Mouse (Mus musculus): ENCODE results near the gene Iqca. TPM values are rescaled to one million over a fixed set of nuclear protein-coding genes. Genes with fewer than 3 reads are reported as not detected.

Iqca gene
- polyA plus RNA-seq, 1 experiment from 2014 or later = 1.1 TPM

- ATAC-seq (ENCODE audit: low FRiP score) = no peak
- H3K27me3 ChIP-seq (ENCODE audit: control insufficient read depth, insufficient read depth, low read length) = no peaks in the 10 kb centered on the region
Observed at GRCm38 (mm10) chr1:90120706-90121105, 32.5 kb downstream of the Iqca start.

GRCm38 (mm10) chr1:90119214-90119613, 34.0 kb downstream of the Iqca start:
- Histone ChIP-seq H3K4me1 (replicated peaks; ENCODE audit: control insufficient read depth, insufficient read depth, low read length) (no peaks in the 10 kb centered on the region), H3K27me3 (ENCODE audit: control insufficient read depth, insufficient read depth, low read length) (no peaks in the 10 kb centered on the region), H3K4me2 (replicated peaks; ENCODE audit: low read depth, low read length) (no peak overlapping the region), H3K4me3 (ENCODE audit: low read depth, low read length) (no peak overlapping the region), H3K27ac (ENCODE audit: low read depth, low read length) (no peak overlapping the region), H3K9ac (ENCODE audit: low read depth, low read length) (no peak overlapping the region), H3K9me3 (ENCODE audit: control insufficient read depth, low read length) (no peaks in the 10 kb centered on the region), H3K36me3 (ENCODE audit: control insufficient read depth, insufficient read depth, low read length) (no peaks in the 10 kb centered on the region)
- DNase-seq (ENCODE audit: low spot score) (no peak), ATAC-seq (ENCODE audit: low FRiP score) (no peak)
- 83% methylated on average over 12 of the region's 12 CpGs for WGBS

More at GRCm38 (mm10) chr1:90120706-90121105, 32.5 kb downstream of the Iqca start:
- H3K4me3 ChIP-seq (ENCODE audit: low read depth, low read length) = no peak overlapping the region
- no peaks in the 10 kb centered on the region for H3K9me3 ChIP-seq (ENCODE audit: control insufficient read depth, low read length)
- WGBS = 82% methylated on average over 6 of the region's 6 CpGs
- H3K4me2 ChIP-seq (replicated peaks; ENCODE audit: low read depth, low read length) = no peak overlapping the region
- no peak overlapping the region for H3K27ac ChIP-seq (ENCODE audit: low read depth, low read length)
- DNase-seq (ENCODE audit: low spot score) = no peak
- no peaks in the 10 kb centered on the region for H3K4me1 ChIP-seq (replicated peaks; ENCODE audit: control insufficient read depth, insufficient read depth, low read length)
- no peaks in the 10 kb centered on the region for H3K36me3 ChIP-seq (ENCODE audit: control insufficient read depth, insufficient read depth, low read length)
- no peak overlapping the region for H3K9ac ChIP-seq (ENCODE audit: low read depth, low read length)

- no peaks in the 10 kb centered on the region for H3K4me1 ChIP-seq (replicated peaks; ENCODE audit: control insufficient read depth, insufficient read depth, low read length)
- no peaks in the 10 kb centered on the region for H3K9me3 ChIP-seq (ENCODE audit: control insufficient read depth, low read length)
- ATAC-seq (ENCODE audit: low FRiP score) (no peak), DNase-seq (ENCODE audit: low spot score) (no peak)
- no peak overlapping the region for H3K9ac ChIP-seq (ENCODE audit: low read depth, low read length)
- no peak overlapping the region for H3K4me2 ChIP-seq (replicated peaks; ENCODE audit: low read depth, low read length)
- no peak overlapping the region for H3K27ac ChIP-seq (ENCODE audit: low read depth, low read length)
- H3K36me3 ChIP-seq (ENCODE audit: control insufficient read depth, insufficient read depth, low read length) = no peaks in the 10 kb centered on the region
- H3K4me3 ChIP-seq (ENCODE audit: low read depth, low read length) = no peak overlapping the region
- 88% methylated on average over 7 of the region's 7 CpGs for WGBS
- no peaks in the 10 kb centered on the region for H3K27me3 ChIP-seq (ENCODE audit: control insufficient read depth, insufficient read depth, low read length)
Observed at GRCm38 (mm10) chr1:90117207-90117606, 36.0 kb downstream of the Iqca start.

DNA sequence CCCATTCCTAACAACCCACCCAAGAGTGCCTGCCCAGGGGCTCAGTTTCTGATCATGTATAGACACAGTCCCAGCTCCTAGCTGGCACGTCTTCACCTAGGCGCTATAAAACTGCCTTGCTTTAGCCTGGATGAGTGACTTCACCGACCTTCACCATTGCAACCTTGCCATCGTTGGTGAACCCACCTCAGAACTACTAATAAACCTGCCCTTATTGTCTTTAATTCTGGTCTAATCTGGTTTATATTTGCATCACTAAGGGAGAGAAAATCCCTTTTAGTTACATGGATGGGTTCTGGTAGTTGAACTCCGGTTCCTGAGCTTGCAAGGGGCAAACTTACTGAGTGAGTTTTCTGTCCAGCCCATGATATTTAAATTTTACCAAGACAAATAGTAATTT, 38.6 kb downstream of the Iqca start:
- Histone ChIP-seq H3K4me2 (replicated peaks; ENCODE audit: low read depth, low read length) (no peak overlapping the region), H3K36me3 (ENCODE audit: control insufficient read depth, insufficient read depth, low read length) (no peaks in the 10 kb centered on the region), H3K4me3 (ENCODE audit: low read depth, low read length) (no peak overlapping the region), H3K27ac (ENCODE audit: low read depth, low read length) (no peak overlapping the region), H3K4me1 (replicated peaks; ENCODE audit: control insufficient read depth, insufficient read depth, low read length) (no peaks in the 10 kb centered on the region), H3K9me3 (ENCODE audit: control insufficient read depth, low read length) (no peaks in the 10 kb centered on the region), H3K27me3 (ENCODE audit: control insufficient read depth, insufficient read depth, low read length) (no peaks in the 10 kb centered on the region), H3K9ac (ENCODE audit: low read depth, low read length) (no peak overlapping the region)
- ATAC-seq (ENCODE audit: low FRiP score) (no peak), DNase-seq (ENCODE audit: low spot score) (no peak)
- 94% methylated on average over 5 of the region's 5 CpGs for WGBS

- Histone ChIP-seq H3K4me1 (replicated peaks; ENCODE audit: control insufficient read depth, insufficient read depth, low read length) (no peaks in the 10 kb centered on the region), H3K27me3 (ENCODE audit: control insufficient read depth, insufficient read depth, low read length) (no peaks in the 10 kb centered on the region), H3K4me2 (replicated peaks; ENCODE audit: low read depth, low read length) (no peak overlapping the region), H3K4me3 (ENCODE audit: low read depth, low read length) (no peak overlapping the region), H3K9me3 (ENCODE audit: control insufficient read depth, low read length) (no peaks in the 10 kb centered on the region), H3K9ac (ENCODE audit: low read depth, low read length) (no peak overlapping the region), H3K36me3 (ENCODE audit: control insufficient read depth, insufficient read depth, low read length) (no peaks in the 10 kb centered on the region), H3K27ac (ENCODE audit: low read depth, low read length) (no peak overlapping the region)
- DNase-seq (ENCODE audit: low spot score) (no peak), ATAC-seq (ENCODE audit: low FRiP score) (no peak)
- 86% methylated on average over 6 of the region's 6 CpGs for WGBS
Observed at GRCm38 (mm10) chr1:90113655-90114244, 39.5 kb downstream of the Iqca start.

DNA sequence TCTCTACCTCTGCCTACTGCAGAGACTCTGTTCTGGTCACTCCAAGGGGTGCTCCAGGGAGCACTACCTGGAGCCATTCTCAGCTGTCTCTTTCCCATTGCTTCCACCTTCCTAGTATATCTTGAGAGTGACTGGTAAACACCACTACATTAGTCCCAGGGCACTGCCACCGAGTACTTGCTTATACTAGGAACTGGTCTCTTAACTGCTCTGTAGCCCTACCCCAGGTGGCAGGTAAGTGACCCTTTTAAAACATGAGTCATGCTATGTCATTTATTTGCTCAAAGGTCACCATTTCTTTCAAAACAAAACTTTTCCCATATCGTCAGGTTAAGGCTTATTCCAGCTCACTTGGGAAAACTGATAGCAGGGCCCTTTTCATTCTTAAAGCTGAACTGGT, 40.5 kb downstream of the Iqca start:
- Histone ChIP-seq H3K9me3 (ENCODE audit: control insufficient read depth, low read length) (no peaks in the 10 kb centered on the region), H3K36me3 (ENCODE audit: control insufficient read depth, insufficient read depth, low read length) (no peaks in the 10 kb centered on the region), H3K4me2 (replicated peaks; ENCODE audit: low read depth, low read length) (no peak overlapping the region), H3K27ac (ENCODE audit: low read depth, low read length) (no peak overlapping the region), H3K9ac (ENCODE audit: low read depth, low read length) (no peak overlapping the region), H3K4me3 (ENCODE audit: low read depth, low read length) (no peak overlapping the region), H3K27me3 (ENCODE audit: control insufficient read depth, insufficient read depth, low read length) (no peaks in the 10 kb centered on the region), H3K4me1 (replicated peaks; ENCODE audit: control insufficient read depth, insufficient read depth, low read length) (no peaks in the 10 kb centered on the region)
- WGBS = 92% methylated on average over 2 of the region's 2 CpGs
- DNase-seq (ENCODE audit: low spot score) (no peak), ATAC-seq (ENCODE audit: low FRiP score) (no peak)

DNA sequence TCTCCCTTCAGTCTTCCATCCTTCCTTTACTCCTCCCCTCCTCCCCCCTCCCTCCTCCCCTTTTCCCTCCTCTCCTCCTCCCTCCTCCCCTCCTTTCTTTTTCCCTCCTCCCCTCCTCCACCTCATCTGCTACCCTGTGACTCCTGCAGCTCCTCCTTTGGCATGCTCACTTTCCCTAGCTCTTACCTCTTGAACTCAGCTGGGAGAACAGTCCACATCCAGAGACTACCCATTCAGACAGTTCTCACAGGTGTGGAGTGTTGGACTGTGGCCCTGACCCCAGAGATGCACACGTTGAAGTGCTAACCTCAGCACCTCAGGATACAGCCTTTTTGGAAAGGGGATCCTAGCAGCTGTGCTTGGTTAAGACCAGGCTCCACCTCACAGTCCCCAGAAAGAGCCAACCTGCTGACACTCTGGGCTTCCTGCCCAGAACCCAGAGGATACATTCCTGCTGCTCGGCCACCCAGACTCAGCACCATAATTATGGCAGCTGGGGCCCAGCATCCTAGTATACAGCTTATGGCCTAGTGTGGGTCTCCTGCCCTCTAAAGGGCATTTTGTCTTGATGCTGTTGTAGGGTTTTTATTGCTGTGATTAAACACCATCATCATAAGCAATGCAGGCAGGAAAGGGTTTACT, 41.9 kb downstream of the Iqca start:
- no peak overlapping the region for H3K4me2 ChIP-seq (replicated peaks; ENCODE audit: low read depth, low read length)
- H3K36me3 ChIP-seq (ENCODE audit: control insufficient read depth, insufficient read depth, low read length) = no peaks in the 10 kb centered on the region
- DNase-seq (ENCODE audit: low spot score) (no peak), ATAC-seq (ENCODE audit: low FRiP score) (no peak)
- no peaks in the 10 kb centered on the region for H3K27me3 ChIP-seq (ENCODE audit: control insufficient read depth, insufficient read depth, low read length)
- WGBS = 68% methylated on average over 2 of the region's 2 CpGs
- H3K9ac ChIP-seq (ENCODE audit: low read depth, low read length) = no peak overlapping the region
- H3K27ac ChIP-seq (ENCODE audit: low read depth, low read length) = no peak overlapping the region
- H3K4me3 ChIP-seq (ENCODE audit: low read depth, low read length) = no peak overlapping the region
- H3K9me3 ChIP-seq (ENCODE audit: control insufficient read depth, low read length) = no peaks in the 10 kb centered on the region
- H3K4me1 ChIP-seq (replicated peaks; ENCODE audit: control insufficient read depth, insufficient read depth, low read length) = no peaks in the 10 kb centered on the region

DNA sequence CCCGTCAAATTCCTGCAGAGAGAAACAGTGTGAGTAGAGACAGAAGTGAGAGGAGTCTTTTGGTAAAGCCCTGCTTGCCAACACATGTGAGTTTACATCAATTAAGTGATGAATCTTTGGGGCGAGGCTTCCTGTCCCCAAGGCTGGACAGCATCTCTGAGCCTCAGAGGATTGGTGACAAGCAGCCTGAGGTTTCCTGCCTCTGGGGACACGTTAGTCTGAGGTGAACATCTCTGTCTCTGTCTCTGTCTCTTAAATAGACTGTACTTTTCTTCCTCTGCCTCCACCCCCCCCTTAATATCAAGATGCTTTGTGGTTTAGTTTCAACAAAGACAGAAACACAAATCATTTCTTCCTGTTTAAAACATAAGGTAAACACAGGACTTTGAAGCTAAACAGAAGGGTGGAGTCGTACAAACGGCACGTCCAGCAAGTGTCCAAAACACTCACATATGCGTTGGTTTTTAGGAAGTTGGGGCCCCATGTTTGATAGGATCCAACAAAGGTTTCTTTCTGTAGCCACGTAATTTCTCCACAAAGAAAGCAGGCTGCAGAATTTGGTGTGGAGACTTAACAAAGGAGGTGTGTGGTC, 49.2 kb downstream of the Iqca start:
- H3K4me2 ChIP-seq (replicated peaks; ENCODE audit: low read depth, low read length) = no peak overlapping the region
- no peak overlapping the region for H3K9ac ChIP-seq (ENCODE audit: low read depth, low read length)
- no peaks in the 10 kb centered on the region for H3K27me3 ChIP-seq (ENCODE audit: control insufficient read depth, insufficient read depth, low read length)
- H3K27ac ChIP-seq (ENCODE audit: low read depth, low read length) = no peak overlapping the region
- H3K9me3 ChIP-seq (ENCODE audit: control insufficient read depth, low read length) = peaks cover 2% of the 10 kb centered on the region; the same call in 1 of the 2 replicates
- DNase-seq (ENCODE audit: low spot score) = no peak
- no peak overlapping the region for H3K4me3 ChIP-seq (ENCODE audit: low read depth, low read length)
- 73% methylated on average over 8 of the region's 8 CpGs for WGBS
- no peaks in the 10 kb centered on the region for H3K36me3 ChIP-seq (ENCODE audit: control insufficient read depth, insufficient read depth, low read length)
- no peaks in the 10 kb centered on the region for H3K4me1 ChIP-seq (replicated peaks; ENCODE audit: control insufficient read depth, insufficient read depth, low read length)
- no peak for ATAC-seq (ENCODE audit: low FRiP score)
